Mouse (Mus musculus) neutrophil, adult 5-6 weeks (primary cell): Measurements from ENCODE around the gene Plcd3. TPM values are rescaled to one million over a fixed set of nuclear protein-coding genes. Genes with fewer than 3 reads are reported as not detected.

Experiments
- ATAC-seq: fragments of 151-379, 151-347 bp; 2 replicates; pipeline ENCODE4 v1.8.0; 2017; ENCODE audit warnings: mild to moderate bottlenecking, moderate TSS enrichment; ENCODE audit not compliant: insufficient number of reproducible peaks, poor library complexity, low FRiP score, severe bottlenecking; ENCODE audit errors: extremely low read depth
- total RNA-seq: library from RNA; stranded (forward); fragments of 200-1000 nt; gene quantifications from 2 replicates; pipeline ENCODE4 v1.2.3, GENCODE M21; 2017

The Plcd3 gene
- total RNA-seq, 1 experiment from 2014 or later: 0.12 TPM

DNA sequence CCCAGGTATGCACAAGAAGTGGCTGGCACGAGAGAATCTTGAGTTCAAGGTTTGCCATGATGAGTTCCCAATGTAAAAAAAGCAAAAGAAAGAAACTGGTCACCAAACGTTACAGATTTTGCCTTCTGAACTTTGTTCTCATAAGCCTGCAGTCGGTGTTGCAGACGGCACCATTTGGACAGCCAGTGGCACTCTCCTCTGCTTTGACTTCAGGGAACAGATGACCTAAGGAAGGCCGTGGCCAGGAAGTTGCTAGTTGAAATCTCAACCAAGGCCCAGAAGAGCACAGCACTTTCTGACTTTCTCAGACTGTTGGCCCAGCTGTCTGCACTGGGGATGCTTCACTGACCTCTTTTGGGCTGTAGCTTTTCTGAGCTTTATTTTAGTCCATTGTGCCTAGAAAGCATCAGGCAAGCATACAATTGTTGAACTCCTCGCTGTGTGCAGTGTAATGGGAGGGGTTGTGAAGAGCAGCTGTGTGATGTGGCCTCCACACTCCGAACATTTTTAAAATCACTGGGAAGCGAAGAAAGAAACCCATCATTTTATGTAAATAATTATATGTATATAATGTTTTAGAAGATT lies 64.5 kb downstream of the Plcd3 start:
- no peak for ATAC-seq

DNA sequence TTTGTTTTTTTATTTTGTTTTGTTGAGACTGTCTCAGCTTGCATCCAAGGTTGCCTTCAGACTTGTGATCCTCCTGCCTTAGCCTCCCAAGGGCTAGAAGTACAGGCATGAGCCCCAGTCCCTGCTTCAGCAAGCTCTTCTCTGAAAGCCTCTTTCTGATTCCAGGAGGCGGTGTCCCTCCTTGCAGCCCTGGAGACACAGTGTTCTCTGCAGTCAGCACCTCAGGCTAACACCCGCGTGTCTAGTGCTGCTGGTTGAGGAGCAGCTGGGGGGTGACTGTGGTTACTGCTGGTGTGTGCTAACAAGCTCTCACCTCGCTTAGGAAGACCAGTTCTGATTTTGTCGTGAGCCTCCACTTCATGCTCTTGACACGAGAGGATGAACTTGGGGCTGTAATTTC lies 66.5 kb downstream of the Plcd3 start:
- no peak for ATAC-seq

DNA sequence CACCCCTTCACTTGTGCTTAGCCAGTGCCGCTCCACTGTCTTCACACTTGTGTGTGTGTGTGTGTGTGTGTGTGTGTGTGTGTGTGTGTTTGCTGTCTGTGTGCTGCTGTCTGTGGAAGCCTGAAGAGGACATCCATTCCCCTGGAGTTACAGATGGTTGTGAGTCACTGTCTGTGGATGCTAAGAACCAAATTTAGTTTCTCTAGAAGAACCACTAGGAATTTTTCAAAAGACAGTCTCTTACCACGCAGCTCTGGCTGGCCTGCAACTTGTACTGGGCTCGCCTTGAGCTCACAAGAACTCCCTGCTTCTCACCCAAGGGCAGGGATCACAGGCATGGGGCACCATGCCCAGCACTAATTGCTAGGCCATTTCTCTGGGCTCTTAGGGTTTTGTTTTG lies 68.4 kb downstream of the Plcd3 start:
- no peak for ATAC-seq

DNA sequence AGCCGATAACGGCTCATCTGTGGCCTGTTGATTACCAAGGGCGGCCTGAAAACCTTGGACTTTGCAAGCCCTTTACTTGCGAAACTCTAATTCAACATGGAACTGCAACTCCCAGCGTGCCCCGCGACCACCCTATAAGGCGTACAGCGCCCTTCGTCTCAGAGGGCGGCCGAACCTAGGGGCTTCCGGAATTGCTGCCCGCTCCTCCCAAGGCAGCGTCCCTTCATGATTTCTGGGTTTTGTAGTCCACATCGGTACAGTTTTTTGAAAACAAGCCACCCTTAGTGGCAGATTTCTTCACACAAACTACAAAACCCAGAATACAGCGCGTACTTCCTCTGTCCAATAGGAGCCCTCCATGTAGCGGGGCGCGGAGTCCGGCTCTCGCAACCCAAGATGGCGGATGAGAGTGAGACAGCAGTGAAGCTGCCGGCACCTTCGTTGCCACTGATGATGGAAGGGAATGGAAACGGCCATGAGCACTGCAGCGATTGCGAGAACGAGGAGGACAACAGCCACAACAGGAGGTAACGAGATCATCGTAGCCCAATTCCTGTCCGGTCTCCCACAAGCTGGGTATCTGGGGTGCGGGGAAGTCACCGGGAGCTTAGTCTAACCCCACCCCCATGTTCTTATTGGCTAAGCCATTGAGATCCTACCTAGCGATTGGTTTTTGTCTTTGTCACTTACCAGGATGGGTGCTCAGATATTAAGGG lies 73.1 kb downstream of the Plcd3 start, which contains the start of the genes Nmt1 and Dcakd:
Gene Nmt1, plus strand, starts transcription at position 15 of the 716 bp plus-strand sequence.
Gene Dcakd, minus strand, starts transcription at position 158 of the 716 bp plus-strand sequence.
- ATAC-seq: peak; percentile 93

DNA sequence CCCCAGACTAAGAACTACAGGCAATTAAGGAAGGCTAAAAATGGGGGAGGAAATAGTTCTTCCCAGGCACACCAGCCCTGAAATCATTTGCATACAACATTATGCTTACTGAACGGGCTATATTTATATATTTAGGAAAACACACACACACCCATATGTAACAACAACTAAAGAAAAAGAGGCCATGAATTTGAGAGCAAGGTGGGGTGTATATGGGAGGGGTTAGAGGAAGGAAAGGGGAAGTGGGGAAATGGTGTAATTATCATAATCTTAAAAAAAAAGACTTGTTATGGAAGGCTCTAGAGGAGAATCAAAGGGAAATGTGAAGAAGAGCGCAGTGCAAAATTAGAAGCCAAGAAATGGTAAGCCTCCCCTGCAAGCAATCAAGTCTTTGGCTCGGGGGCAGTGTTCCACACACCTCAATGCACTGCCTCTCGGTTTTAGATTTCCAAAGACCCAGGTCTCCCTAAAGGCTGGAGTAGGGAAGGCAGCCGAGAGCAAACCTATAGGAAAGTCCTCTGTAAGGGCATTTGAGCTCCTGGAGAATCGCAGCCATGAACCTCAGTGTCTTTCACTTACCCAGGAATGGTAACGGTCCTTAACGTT lies 73.8 kb downstream of the Plcd3 start:
- ATAC-seq: no peak

DNA sequence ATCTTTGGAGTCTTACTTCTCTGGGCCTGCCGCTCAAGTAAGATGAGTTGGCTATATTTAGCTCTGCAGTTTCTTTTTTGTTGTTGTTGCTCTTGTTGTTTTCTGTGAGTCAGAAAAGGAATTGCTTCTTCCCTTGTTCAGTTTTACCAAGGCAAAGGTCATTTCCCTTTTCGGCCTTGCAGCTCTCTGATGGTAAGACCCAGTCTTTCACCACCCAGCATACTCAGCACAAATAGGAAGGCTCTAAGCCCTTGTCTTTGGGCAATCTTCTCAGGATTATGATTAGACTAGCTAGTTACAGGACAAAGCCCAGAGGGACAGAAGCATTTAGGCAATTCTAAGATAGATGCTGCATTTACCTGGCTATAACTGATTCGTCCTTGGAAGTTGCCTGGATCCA lies 74.6 kb downstream of the Plcd3 start:
- no peak for ATAC-seq

DNA sequence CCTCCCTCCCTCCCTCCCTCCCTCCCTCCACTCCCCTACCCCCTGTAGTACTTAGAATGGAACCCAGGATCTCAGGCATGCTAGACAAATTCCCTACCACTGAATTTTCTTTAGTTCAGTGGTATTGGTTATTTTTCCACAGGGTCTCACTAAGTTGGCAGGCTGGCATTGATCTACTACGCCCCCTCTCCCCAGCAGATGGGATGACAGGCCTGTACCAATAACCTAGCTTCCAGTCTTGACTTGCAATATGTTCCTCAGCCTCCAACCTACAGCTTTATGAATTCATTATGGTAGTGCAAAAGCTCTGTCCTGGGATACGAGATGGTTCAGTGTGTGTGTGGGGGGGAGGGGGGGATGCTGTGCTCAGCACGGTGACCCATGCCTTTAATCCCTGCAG lies 77.5 kb downstream of the Plcd3 start:
- no peak for ATAC-seq

DNA sequence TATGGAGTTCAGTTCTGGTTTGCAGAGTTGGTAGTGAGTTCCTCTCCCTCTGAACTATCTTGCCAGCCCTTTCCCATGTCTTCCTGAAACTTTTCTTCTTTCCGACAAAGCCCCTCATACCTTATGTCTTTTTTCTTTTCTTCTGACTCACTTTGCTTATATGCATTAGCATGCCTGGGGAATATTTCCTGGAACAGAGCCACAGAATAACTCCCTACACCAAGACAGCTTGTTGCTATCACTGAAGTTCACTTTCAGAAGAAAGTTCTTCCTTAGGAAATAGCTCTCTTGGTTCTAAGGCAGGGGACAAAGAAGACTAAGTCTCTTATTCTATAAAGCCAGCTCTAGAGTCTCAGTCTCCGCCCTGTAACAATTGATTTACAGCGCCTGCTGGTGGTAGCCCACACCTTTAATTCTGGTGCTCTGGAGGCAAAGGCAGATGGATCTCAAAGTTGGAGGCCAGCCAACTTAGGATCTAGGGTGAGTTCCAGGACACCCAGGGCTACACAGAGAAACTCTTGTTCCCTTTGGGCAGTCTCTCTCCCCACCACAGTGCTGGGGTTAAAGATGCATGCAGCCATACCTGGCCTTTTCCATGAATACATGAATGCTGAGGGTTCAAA lies 80.6 kb downstream of the Plcd3 start:
- no peak for ATAC-seq

Other genes starting within 250 kb of the Plcd3 start
- 49.1 and 60.2 TPM in 2 replicates for gene Eftud2, start 220.7 kb downstream of the Plcd3 start, total RNA-seq
- gene Ccdc103, start 220.5 kb downstream of the Plcd3 start, total RNA-seq: not detected in 2 replicates
- gene Fam187a, start 216.5 kb downstream of the Plcd3 start, total RNA-seq: not detected in 2 replicates
- 0.37 TPM in 1 of 2 replicates, not detected in the other for gene Gfap, start 200.7 kb downstream of the Plcd3 start, total RNA-seq
- gene Kif18b, start 176.5 kb downstream of the Plcd3 start, total RNA-seq: 0.37 TPM in 1 of 2 replicates, not detected in the other
- gene C1ql1, start 155.0 kb downstream of the Plcd3 start, total RNA-seq: not detected in 2 replicates
- gene Nmt1, start 73.5 kb downstream of the Plcd3 start, total RNA-seq: 29.8 and 30.0 TPM in 2 replicates
- 12.0 and 15.5 TPM in 2 replicates for gene Dcakd, start 73.3 kb downstream of the Plcd3 start, total RNA-seq
- gene Acbd4, start within 50 bp of the Plcd3 start, total RNA-seq: 21.1 and 29.3 TPM in 2 replicates
- 103 and 105 TPM in 2 replicates for gene Hexim1, start 14.6 kb upstream of the Plcd3 start, total RNA-seq
- gene Hexim2, start 30.8 kb upstream of the Plcd3 start, total RNA-seq: 1.1 and 1.5 TPM in 2 replicates
- 383 and 400 TPM in 2 replicates for gene Fmnl1, start 69.4 kb upstream of the Plcd3 start, total RNA-seq
- not detected in 2 replicates for gene 1700023F06Rik, start 106.9 kb upstream of the Plcd3 start, total RNA-seq
- not detected in 2 replicates for gene Spata32, start 116.8 kb upstream of the Plcd3 start, total RNA-seq
- 43.5 and 50.7 TPM in 2 replicates for gene Map3k14, start 165.8 kb upstream of the Plcd3 start, total RNA-seq